Mouse (Mus musculus) CD8-positive naive resting alpha-beta T cell, adult 57 days (primary cell): ENCODE data around the gene Pgpep1. TPM values are rescaled to one million over a fixed set of nuclear protein-coding genes. Genes with fewer than 3 reads are reported as not detected.

Experiments
- total RNA-seq: library from RNA; stranded (reverse); gene quantifications from one replicate; pipeline ENCODE4 v1.2.4, GENCODE M21; 2023

Pgpep1 gene
- total RNA-seq, result 2.4 TPM

GRCm38 (mm10) chr8:70660273-70660725 lies at the start of gene Pgpep1:
TSS of gene Pgpep1 (minus strand) at chr8:70660388.

GRCm38 (mm10) chr8:70703287-70703686 lies 43.1 kb upstream of the Pgpep1 start, which contains the start of gene Iqcn:
TSS of gene Iqcn (plus strand) at chr8:70703457.

DNA sequence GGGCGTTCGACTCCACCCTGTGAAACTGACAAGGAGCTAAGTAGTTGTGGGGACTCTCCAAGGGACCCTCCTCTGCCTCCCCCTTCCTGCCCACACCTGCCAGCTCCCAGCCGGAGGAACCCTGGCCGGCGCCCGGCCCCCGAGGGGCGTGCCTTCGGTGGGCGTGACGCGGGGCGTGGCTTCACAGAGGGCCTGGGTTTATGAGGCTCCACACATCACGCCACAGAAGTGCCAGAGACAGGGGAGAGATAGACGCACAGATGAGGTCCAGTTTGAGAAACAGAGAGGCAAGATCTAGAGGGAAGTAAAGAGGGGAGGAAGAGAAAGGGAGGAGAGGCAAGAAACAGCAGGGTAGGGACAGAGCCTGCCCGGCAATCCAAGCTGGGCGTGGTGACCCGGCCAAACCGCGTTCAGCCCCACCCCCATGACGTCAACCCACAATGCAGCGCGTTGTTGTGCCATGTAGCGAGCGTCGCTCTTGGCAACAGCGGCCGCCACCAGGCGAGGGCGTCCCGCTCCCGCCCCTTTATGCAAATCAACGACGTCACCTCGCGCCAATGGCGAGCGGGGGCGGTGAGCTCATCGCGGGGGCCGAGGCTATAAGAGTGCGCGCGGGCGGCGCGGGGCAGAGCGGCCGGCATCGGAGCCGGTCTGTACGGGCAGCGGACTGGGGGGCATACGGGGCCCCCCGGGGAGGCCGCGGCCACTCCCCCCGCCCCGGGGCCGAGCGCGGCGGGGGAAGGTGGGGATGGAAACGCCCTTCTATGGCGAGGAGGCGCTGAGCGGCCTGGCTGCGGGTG lies 38.3 kb upstream of the Pgpep1 start, which contains the start of gene Jund:
TSS of gene Jund (plus strand) at position 640 of the 800 bp plus-strand sequence.

GRCm38 (mm10) chr8:70673079-70673856 lies 13.1 kb upstream of the Pgpep1 start, which contains the start of gene Lsm4:
TSS of gene Lsm4 (plus strand) at chr8:70673248.

DNA sequence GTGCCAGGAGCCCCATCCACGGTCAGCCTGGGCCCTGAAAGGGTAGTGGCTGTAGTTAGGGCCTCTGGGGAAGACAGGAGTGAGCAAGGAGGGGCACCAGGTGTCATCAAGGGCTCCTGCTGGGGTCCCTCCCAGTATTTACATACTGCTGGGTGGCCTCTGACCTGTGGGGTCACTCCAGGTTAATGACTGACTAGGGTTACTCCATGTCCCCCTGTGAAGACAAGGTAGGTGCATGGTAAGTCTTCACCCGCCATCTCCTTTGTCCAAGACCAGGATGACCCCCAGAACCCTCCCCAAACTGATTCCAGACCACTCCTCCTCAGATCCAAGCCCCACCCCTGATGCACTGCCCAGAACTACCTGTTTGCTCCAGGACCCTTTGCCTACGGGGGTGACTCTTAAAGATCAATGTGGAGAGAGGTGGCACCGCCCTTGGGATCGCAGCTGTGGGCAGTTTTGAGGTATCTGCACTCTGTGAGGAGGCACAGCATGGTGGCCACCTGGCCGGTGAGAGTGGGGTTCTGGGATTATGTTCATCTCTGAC lies 27.8 kb downstream of the Pgpep1 start, which contains the start of gene Gdf15:
TSS of gene Gdf15 (minus strand) at position 111 of the 547 bp plus-strand sequence.

GRCm38 (mm10) chr8:70615894-70616293 lies 44.3 kb downstream of the Pgpep1 start, which contains the start of gene Lrrc25:
TSS of gene Lrrc25 (plus strand) at chr8:70616155.

DNA sequence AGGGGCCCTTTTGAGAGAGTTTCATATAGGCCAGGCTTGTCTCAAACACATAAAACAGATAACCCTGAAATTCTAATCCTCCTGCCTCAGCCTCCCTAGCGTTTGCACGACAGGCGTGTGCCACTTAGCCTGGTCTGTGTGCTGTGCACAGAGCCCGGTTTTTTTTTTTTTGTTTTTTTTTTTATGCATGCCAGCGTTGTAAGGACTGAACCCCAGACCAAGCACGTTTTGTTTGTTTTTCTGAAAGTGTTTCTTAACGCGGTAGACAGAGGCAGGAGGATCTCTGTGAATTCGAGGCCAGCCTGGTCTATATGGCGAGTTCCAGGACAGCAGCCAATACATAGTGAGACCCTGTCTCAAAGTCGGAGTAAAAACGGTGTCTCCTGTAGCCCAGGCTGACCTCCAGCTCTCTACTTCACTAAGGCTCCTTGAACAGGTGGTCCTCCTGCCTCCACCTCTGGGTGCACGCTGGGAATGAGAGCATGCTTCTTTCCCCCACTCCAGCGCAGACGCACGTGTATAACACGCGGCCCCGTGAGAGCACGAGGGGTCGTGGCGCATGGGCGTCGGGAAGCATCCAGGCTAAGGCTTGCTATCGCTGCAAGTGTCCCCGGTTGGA lies 51.3 kb downstream of the Pgpep1 start, which contains the start of gene Ssbp4:
TSS of gene Ssbp4 (minus strand) at position 124 of the 619 bp plus-strand sequence.

Other genes with a start within 250 kb of the Pgpep1 start
- 21.6 TPM for gene Crtc1, start 220.8 kb downstream of the Pgpep1 start, total RNA-seq
- 7.7 TPM for gene Klhl26, start 183.4 kb downstream of the Pgpep1 start, total RNA-seq
- not detected for gene Tmem59l, start 173.0 kb downstream of the Pgpep1 start, total RNA-seq
- not detected for gene Crlf1, start 167.2 kb downstream of the Pgpep1 start, total RNA-seq
- 51.6 TPM for gene Rex1bd, start 153.6 kb downstream of the Pgpep1 start, total RNA-seq
- gene Uba52, start 149.6 kb downstream of the Pgpep1 start, total RNA-seq, result 3,862 TPM
- gene Fkbp8, start 132.7 kb downstream of the Pgpep1 start, total RNA-seq, result 240 TPM
- gene Kxd1, start 132.4 kb downstream of the Pgpep1 start, total RNA-seq, result 61.7 TPM
- gene Ell, start 120.9 kb downstream of the Pgpep1 start, total RNA-seq, result 34.7 TPM
- gene Isyna1, start 66.0 kb downstream of the Pgpep1 start, total RNA-seq, result 74.6 TPM
- gene Ssbp4, start 51.5 kb downstream of the Pgpep1 start, total RNA-seq, result 116 TPM
- gene Lrrc25, start 44.2 kb downstream of the Pgpep1 start, total RNA-seq, result 1.8 TPM
- 0.89 TPM for gene Gdf15, start 27.9 kb downstream of the Pgpep1 start, total RNA-seq
- gene Lsm4, start 12.9 kb upstream of the Pgpep1 start, total RNA-seq, result 138 TPM
- gene Jund, start 38.6 kb upstream of the Pgpep1 start, total RNA-seq, result 1,886 TPM
- gene Iqcn, start 43.1 kb upstream of the Pgpep1 start, total RNA-seq, result 7.8 TPM
- not detected for gene Gm3336, start 58.2 kb upstream of the Pgpep1 start, total RNA-seq
- 0.55 TPM for gene Pde4c, start 63.3 kb upstream of the Pgpep1 start, total RNA-seq
- gene Rab3a, start 94.3 kb upstream of the Pgpep1 start, total RNA-seq, result 5.1 TPM
- gene Mpv17l2, start 100.6 kb upstream of the Pgpep1 start, total RNA-seq, result 23.3 TPM
- 10.3 TPM for gene Pik3r2, start 116.3 kb upstream of the Pgpep1 start, total RNA-seq
- 190 TPM for gene Mast3, start 144.7 kb upstream of the Pgpep1 start, total RNA-seq
- gene Il12rb1, start 148.1 kb upstream of the Pgpep1 start, total RNA-seq, result 2.8 TPM
- 30.5 TPM for gene Arrdc2, start 179.3 kb upstream of the Pgpep1 start, total RNA-seq
- not detected for gene Kcnn1, start 202.9 kb upstream of the Pgpep1 start, total RNA-seq
- 32.8 TPM for gene Ccdc124, start 213.5 kb upstream of the Pgpep1 start, total RNA-seq
- not detected for gene Slc5a5, start 232.4 kb upstream of the Pgpep1 start, total RNA-seq
- 5,616 TPM for gene Rpl18a, start 237.0 kb upstream of the Pgpep1 start, total RNA-seq
- gene Map1s, start 245.5 kb upstream of the Pgpep1 start, total RNA-seq, result 62.6 TPM